Mouse (Mus musculus): Measurements from ENCODE around the gene Eef2.

DNA sequence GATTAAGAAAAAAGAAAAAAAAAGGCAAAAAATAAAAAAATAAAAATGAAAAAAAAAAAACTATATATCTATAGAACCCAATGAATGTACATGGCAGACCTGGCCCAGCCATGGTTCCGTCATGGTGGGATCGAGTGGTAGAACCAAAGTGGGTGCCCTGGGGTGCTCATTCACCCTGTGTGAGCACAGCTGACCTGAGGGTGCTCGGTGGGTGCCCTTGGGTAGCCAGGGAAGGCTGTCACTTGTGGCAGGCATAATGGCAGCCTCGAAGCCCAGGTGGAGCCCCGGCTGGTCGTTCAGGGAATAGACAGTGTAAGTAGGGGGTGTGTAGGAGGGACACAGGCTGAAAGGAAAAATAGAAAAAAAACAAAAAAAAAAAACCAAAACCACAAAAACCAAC lies 25.2 kb upstream of the Eef2 start:
- TF ChIP-seq CTCF (IDR thresholded peaks at IDR 0.05; ENCODE audit: low read depth, low read length) (no peak), POLR2A (IDR thresholded peaks at IDR 0.05; ENCODE audit: insufficient read depth, low read length) (no peak), EP300 (IDR thresholded peaks at IDR 0.05; ENCODE audit: insufficient read depth, low read depth, low read length) (no peak)

All from ES-Bruce4 (cell line).